Mouse (Mus musculus) neural tube, embryonic 15.5 days (tissue): ENCODE measurements around the gene Pax9. TPM values are rescaled to one million over a fixed set of nuclear protein-coding genes. Genes with fewer than 3 reads are reported as not detected.

Source experiments
- ATAC-seq: fragments of 200-750 bp; cut with Nextera tagmentation; 2 replicates; pipeline ENCODE4 v1.8.0; 2017; ENCODE audit warnings: mild to moderate bottlenecking, moderate TSS enrichment, moderate library complexity; ENCODE audit not compliant: low FRiP score
- H3K27ac ChIP-seq: fragments of 300-500 bp; sonication (generic); replicated peaks from 2 replicates; pipeline ENCODE4 v1.5.1; 2015; ENCODE audit warnings: mild to moderate bottlenecking, inconsistent platforms
- H3K27me3 ChIP-seq: fragments of 300-500 bp; sonication (generic); replicated peaks from 2 replicates; pipeline ENCODE4 v1.6.1; 2015; ENCODE audit warnings: inconsistent platforms
- H3K36me3 ChIP-seq: fragments of 300-500 bp; sonication (generic); 2 replicates; pipeline ENCODE4 v1.6.1; 2015; ENCODE audit warnings: inconsistent platforms
- H3K4me1 ChIP-seq: fragments of 300-500 bp; sonication (generic); 2 replicates; pipeline ENCODE4 v1.6.1; 2015; ENCODE audit warnings: inconsistent platforms
- H3K4me2 ChIP-seq: fragments of 300-500 bp; sonication (generic); 2 replicates; pipeline ENCODE4 v1.6.1; 2015; ENCODE audit warnings: inconsistent platforms, mild to moderate bottlenecking, moderate library complexity
- H3K4me3 ChIP-seq: fragments of 300-500 bp; sonication (generic); replicated peaks from 2 replicates; pipeline ENCODE4 v1.5.1; 2015; ENCODE audit warnings: mild to moderate bottlenecking, inconsistent platforms
- H3K9ac ChIP-seq: fragments of 300-500 bp; sonication (generic); replicated peaks from 2 replicates; pipeline ENCODE4 v1.6.1; 2015; ENCODE audit warnings: mild to moderate bottlenecking, inconsistent platforms
- H3K9me3 ChIP-seq: fragments of 300-500 bp; sonication (generic); replicated peaks from 2 replicates; pipeline ENCODE4 v1.6.1; 2016; ENCODE audit warnings: inconsistent platforms
- WGBS: fragments of 180-500 bp; shearing (Covaris S2); methylation state at CpG from one replicate; pipeline ENCODE4 v1.1.7; 2015; ENCODE audit warnings: mixed read lengths; 5-methylcytosine and 5-hydroxymethylcytosine counted together
- polyA plus RNA-seq: library from polyadenylated mRNA; unstranded; fragments of >200 nt; fragmentation: Nextera tagmentation; extraction: Ambion mirVana; gene quantifications from 2 replicates; pipeline ENCODE4 v1.2.1, GENCODE M21; 2015

Pax9 gene
- polyA plus RNA-seq, 1 experiment from 2014 or later = 0.35 TPM

GRCm38 (mm10) chr12:56698191-56698980 lies 6.8 kb downstream of the Pax9 start:
- Histone ChIP-seq H3K4me1 (peaks cover 20% of the 10 kb centered on the region), H3K36me3 (no peaks in the 10 kb centered on the region), H3K9me3 (no peaks in the 10 kb centered on the region), H3K9ac (no peak overlapping the region), H3K4me3 (no peak overlapping the region), H3K4me2 (no peak overlapping the region), H3K27ac (no peak overlapping the region), H3K27me3 (peaks cover 88% of the 10 kb centered on the region)
- 4% methylated on average over 8 of the region's 8 CpGs for WGBS
- ATAC-seq = no peak

GRCm38 (mm10) chr12:56699351-56699750 lies 7.8 kb downstream of the Pax9 start:
- no peak overlapping the region for H3K4me2 ChIP-seq
- H3K4me1 ChIP-seq = peaks cover 20% of the 10 kb centered on the region
- ATAC-seq = no peak
- no peaks in the 10 kb centered on the region for H3K36me3 ChIP-seq
- no peak overlapping the region for H3K27ac ChIP-seq
- no peak overlapping the region for H3K4me3 ChIP-seq
- 13% methylated on average over 3 of the region's 3 CpGs for WGBS
- H3K27me3 ChIP-seq = peaks cover 82% of the 10 kb centered on the region
- H3K9ac ChIP-seq = no peak overlapping the region
- H3K9me3 ChIP-seq = no peaks in the 10 kb centered on the region

- ATAC-seq = peak; percentile 48; the same call in 1 of the 2 replicates
- no peak overlapping the region for H3K4me2 ChIP-seq
- H3K27ac ChIP-seq = no peak overlapping the region
- H3K4me1 ChIP-seq = peaks cover 19% of the 10 kb centered on the region
- peaks cover 81% of the 10 kb centered on the region for H3K27me3 ChIP-seq
- no peak overlapping the region for H3K9ac ChIP-seq
- no peak overlapping the region for H3K4me3 ChIP-seq
- no peaks in the 10 kb centered on the region for H3K36me3 ChIP-seq
- 6% methylated on average over 44 of the region's 44 CpGs for WGBS
- no peaks in the 10 kb centered on the region for H3K9me3 ChIP-seq
These were observed 8.6 kb downstream of the Pax9 start for GRCm38 (mm10) chr12:56699915-56700900.

DNA sequence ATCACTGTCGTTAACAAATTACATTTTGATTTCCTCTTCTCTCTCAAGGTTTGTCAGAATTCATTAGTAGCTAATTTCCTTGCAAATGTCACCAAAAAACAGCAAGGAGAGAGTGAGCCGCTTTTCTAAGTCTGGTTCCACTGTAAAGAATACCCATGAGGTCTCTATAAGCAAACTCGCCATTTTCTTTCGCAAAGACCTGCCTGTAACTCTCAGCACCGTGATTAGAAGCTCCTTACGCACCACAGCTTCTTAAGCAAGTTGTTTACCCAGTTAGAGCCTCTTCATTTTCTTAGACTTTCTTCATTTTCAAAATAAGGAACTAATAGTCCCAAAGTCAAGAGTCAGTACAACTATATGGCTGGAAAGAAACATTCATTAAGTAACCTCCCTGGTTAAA lies 9.4 kb downstream of the Pax9 start:
- H3K4me2 ChIP-seq = no peak overlapping the region
- H3K27me3 ChIP-seq = peaks cover 80% of the 10 kb centered on the region
- 12% methylated on average over 6 of the region's 6 CpGs for WGBS
- H3K9ac ChIP-seq = no peak overlapping the region
- ATAC-seq = no peak
- no peaks in the 10 kb centered on the region for H3K36me3 ChIP-seq
- H3K4me3 ChIP-seq = no peak overlapping the region
- H3K9me3 ChIP-seq = no peaks in the 10 kb centered on the region
- peaks cover 11% of the 10 kb centered on the region for H3K4me1 ChIP-seq
- H3K27ac ChIP-seq = no peak overlapping the region

- no peak for ATAC-seq
- H3K4me2 ChIP-seq = no peak overlapping the region; the same call in 1 of the 2 replicates
- no peaks in the 10 kb centered on the region for H3K9me3 ChIP-seq
- peaks cover 21% of the 10 kb centered on the region for H3K27me3 ChIP-seq
- no peaks in the 10 kb centered on the region for H3K4me1 ChIP-seq
- 13% methylated on average over 14 of the region's 14 CpGs for WGBS
- no peak overlapping the region for H3K9ac ChIP-seq
- no peaks in the 10 kb centered on the region for H3K36me3 ChIP-seq
- H3K27ac ChIP-seq = no peak overlapping the region
- H3K4me3 ChIP-seq = no peak overlapping the region
These were observed 26.6 kb downstream of the Pax9 start for GRCm38 (mm10) chr12:56717971-56718706.

DNA sequence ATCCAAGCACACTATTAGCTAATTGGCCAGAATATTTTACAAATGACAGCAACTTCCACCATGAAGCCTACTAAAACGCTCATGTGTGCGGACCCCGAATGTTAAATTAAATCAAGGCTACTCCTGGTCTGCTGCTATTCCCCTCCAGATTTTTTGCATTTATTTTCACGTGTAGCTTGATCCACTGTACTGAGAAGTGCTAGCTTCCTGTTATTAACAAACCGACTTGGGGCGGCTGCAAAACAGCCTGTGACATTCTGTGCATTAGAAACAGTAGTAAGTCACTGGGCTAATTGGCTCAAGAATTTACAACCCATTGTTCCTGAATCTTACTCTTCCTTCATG lies 27.1 kb downstream of the Pax9 start:
- Histone ChIP-seq H3K36me3 (no peaks in the 10 kb centered on the region), H3K27me3 (peaks cover 21% of the 10 kb centered on the region), H3K27ac (no peak overlapping the region), H3K4me2 (no peak overlapping the region; the same call in 1 of the 2 replicates), H3K9me3 (no peaks in the 10 kb centered on the region), H3K4me1 (no peaks in the 10 kb centered on the region), H3K9ac (no peak overlapping the region), H3K4me3 (no peak overlapping the region)
- no peak for ATAC-seq
- WGBS = 20% methylated on average over 6 of the region's 6 CpGs

GRCm38 (mm10) chr12:56727631-56728030 lies 36.1 kb downstream of the Pax9 start:
- H3K36me3 ChIP-seq = no peaks in the 10 kb centered on the region
- ATAC-seq = no peak
- no peak overlapping the region for H3K9ac ChIP-seq
- H3K4me2 ChIP-seq = no peak overlapping the region
- H3K4me1 ChIP-seq = no peaks in the 10 kb centered on the region
- H3K27ac ChIP-seq = no peak overlapping the region
- H3K9me3 ChIP-seq = no peaks in the 10 kb centered on the region
- 61% methylated on average over 4 of the region's 4 CpGs for WGBS
- H3K27me3 ChIP-seq = no peaks in the 10 kb centered on the region
- H3K4me3 ChIP-seq = no peak overlapping the region

DNA sequence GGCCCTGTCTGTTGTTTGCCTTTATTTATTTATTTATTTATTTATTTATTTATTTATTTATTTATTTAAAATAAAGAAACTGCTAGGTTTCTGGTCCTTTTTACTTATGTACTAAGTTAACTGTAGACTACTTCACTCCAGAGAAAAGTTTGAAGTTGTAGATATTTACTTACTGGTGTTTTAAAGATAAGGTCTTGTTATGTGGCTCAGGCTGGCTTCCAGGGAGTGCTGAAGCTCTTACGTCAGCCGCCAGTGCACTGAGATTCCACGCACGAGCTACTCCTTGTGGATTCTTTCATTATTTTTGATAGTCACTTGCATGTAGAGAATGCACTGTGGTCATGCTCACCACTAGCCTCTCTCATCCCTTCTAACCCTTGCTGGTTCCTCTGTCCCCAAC lies 45.5 kb downstream of the Pax9 start:
- H3K9me3 ChIP-seq = no peaks in the 10 kb centered on the region
- no peaks in the 10 kb centered on the region for H3K4me1 ChIP-seq
- H3K4me2 ChIP-seq = no peak overlapping the region
- no peaks in the 10 kb centered on the region for H3K27me3 ChIP-seq
- H3K27ac ChIP-seq = no peak overlapping the region
- no peaks in the 10 kb centered on the region for H3K36me3 ChIP-seq
- H3K4me3 ChIP-seq = no peak overlapping the region
- WGBS = 92% methylated on average over 4 of the region's 4 CpGs
- no peak overlapping the region for H3K9ac ChIP-seq
- no peak for ATAC-seq

Other genes starting within 250 kb of the Pax9 start
- gene Nkx2-1, start 154.9 kb upstream of the Pax9 start, polyA plus RNA-seq = not detected in 2 replicates
- 0.12 and 0.14 TPM in 2 replicates for gene Nkx2-9, start 78.5 kb upstream of the Pax9 start, polyA plus RNA-seq